Mouse (Mus musculus) Muller cell, postnatal 12 days (primary cell): ENCODE measurements around the gene Sec24c.
A peak's percentile ranks its signal among the peaks of the same experiment; 100 is the strongest.

Experiments used
- DNase-seq: peaks from one replicate; pipeline ENCODE4 v3.0.0-alpha.2; 2015; ENCODE audit errors: inconsistent ontology term

Sec24c gene

GRCm38 (mm10) chr14:20735052-20735451 is 60.9 kb downstream of the Sec24c start:
- no peak for DNase-seq

DNA sequence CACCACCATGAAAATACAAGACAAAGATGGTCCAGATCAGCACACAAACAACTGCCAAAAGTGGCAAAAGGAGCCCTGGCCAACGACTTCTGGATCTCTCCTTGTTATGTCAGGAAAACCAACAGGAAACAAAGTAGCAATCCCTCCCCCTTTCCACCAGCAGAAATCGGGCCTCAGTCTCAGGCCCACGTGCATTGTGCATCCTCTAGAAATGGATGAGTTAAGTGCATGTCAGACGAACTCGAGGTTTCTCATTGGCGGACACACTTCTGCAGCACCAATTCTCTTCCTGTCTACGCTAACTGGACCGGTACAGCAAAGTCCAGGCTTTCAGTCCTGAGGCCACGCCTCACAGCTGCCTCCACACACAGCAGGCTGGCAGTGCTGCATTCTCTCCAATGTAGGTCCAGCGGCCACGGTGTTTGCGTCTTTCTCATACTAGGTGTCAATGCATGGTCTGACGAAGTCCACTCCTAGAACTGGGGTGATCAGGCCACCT is 61.8 kb downstream of the Sec24c start:
- DNase-seq = no peak

DNA sequence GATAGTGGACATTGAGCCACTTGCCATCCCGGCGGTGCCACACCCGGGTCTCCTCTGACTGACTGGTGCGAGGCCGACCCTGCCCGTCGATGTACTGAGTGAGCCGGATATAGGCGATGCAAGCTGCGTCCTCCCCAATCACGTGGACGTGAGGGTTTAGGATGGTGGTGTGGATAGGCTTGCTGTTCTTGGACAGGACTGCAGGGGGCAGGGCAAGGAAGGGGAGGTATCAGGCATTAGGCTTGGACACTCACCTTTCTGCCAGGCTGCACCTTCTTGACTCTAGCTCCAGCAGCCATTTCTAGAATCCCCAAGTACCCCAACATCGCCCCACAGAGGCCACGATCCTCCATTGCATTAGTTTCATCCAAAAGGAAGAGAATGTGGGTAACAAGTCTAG is 63.2 kb downstream of the Sec24c start:
- DNase-seq = peak; percentile 33

- no peak for DNase-seq
Measured at GRCm38 (mm10) chr14:20738511-20738910, 64.4 kb downstream of the Sec24c start.

- no peak for DNase-seq
Measured at GRCm38 (mm10) chr14:20741301-20741700, 67.2 kb downstream of the Sec24c start.

GRCm38 (mm10) chr14:20743614-20744013 is 69.5 kb downstream of the Sec24c start:
- no peak for DNase-seq
